Mouse (Mus musculus) spleen, postnatal 10 days (tissue): ENCODE data around the gene Actl6b.

Source experiments
- DNase-seq, 2 experiments: peaks; one replicate each; pipeline ENCODE4 v3.0.0; 2021 to 2022; ENCODE audit warnings: low spot score in 2 of 2

Gene Actl6b

GRCm38 (mm10) chr5:137553411-137553837 is at the start of gene Actl6b:
Gene Actl6b, plus strand, starts transcription at chr5:137553517.
- peak; percentile 59 to 74 for DNase-seq

GRCm38 (mm10) chr5:137504041-137504440 is 49.3 kb upstream of the Actl6b start:
- DNase-seq: peak in 1 of 2 experiments; percentile 67

DNA sequence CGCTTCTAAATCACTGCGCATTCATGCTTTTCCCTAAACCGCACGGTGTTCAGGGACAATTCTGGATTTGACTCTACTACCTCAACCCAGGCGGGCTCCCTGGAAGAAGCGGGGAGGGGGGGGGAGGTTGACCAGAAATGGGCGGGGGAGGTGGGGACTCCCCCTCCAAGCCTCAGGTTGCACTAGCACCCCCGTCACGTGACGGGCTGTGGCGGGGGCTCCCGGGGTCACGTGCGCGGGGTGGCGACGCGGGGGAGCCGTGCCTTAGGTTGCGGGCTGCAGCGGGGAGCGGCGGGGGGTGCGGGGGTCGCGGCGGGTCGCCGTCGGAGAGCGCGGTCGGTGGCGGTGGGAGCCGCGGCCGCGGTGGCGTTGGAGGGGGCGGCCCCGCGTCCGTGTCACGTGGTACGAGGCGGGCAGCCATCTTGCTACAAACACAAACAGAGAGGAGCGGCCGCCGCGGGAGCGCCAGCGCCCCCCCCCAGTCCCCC is 43.3 kb upstream of the Actl6b start:
- DNase-seq: peak; percentile 81 to 84

- DNase-seq: peak; percentile 47 to 54
Observed at GRCm38 (mm10) chr5:137510573-137511390, 42.5 kb upstream of the Actl6b start.

GRCm38 (mm10) chr5:137511706-137512105 is 41.6 kb upstream of the Actl6b start:
- DNase-seq: no peak

DNA sequence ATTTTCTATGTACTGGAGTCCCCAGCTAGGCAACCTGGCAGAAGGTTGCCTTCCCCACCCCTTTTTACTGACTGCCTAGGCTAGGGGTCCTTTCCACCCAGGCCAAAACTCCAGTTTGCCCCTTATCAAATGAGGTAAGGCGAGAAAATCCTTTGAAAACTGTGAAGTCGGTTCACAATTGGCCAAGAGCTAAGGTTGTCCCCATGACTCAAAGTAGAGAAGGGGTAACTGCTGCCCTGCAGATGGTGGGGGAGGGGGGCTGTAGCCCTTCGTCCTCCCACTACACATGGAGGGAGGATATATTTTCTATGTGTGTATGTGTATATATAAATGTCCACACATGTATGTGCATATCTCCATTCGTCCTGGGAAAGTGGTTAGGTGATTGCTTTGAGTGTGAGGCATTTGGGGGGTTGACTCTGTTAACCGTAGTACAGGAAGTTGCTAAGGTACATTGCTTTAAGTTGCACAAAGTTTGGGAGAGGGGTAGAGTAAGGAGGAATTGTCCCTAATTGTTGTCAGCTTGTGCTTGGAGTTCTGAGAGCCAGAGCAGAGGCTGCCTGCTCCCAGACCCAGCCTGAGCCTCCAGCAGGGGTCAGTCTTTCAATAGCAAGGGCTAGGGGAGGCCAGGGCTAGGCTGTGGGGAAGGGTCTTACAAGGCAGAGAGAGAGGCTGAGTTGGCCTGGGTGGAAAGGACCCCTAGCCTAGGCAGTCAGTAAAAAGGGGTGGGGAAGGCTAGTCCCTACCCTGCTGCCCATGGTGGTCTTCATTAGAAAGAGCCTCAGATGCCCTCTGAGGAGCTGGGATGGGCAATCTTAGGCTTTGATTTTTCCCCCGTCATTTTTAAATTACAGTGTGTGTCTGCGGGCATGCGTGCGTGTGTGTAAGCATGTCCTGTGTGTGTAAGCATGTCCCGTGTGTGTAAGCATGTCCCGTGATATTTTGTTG is 40.2 kb upstream of the Actl6b start:
- peak in 1 of 2 experiments; percentile 57 for DNase-seq

DNA sequence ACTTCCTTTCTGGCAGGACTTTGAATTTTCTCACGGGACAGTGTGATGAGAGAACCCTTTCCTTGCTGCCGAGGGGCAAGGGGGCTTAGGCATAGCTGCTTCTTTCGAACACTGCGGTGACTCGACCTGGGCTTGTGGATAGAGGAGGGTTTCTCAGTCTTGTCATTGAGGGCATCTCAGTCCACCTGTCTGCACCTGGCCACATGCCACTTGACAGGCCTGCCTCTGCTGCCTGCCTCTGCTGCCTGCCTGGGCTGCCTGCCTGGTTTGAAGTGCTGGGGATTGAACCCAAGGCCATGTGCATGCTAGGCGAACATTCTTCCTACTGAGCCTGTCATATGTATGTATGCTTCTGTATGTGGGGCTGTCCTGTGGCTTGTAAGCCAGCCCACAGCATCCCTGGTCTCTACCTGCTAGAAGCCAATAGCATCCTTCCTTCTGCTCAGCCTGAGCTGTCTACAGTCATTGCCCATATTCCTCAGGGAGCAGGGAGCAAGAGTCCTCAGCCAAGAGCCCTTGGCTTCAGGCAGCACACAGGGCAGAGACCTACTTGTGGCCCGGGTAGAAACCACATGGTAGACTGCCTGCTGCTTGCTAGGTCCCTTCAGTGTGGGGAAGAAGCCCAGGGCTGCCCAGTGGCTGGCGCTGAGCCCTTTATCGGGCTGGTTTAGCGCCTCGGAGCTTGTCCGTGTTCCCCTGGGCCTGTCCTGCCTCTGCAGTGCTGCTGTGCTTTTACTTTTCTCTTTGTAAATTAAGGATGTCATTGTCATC is 39.2 kb upstream of the Actl6b start:
- DNase-seq: no peak

DNA sequence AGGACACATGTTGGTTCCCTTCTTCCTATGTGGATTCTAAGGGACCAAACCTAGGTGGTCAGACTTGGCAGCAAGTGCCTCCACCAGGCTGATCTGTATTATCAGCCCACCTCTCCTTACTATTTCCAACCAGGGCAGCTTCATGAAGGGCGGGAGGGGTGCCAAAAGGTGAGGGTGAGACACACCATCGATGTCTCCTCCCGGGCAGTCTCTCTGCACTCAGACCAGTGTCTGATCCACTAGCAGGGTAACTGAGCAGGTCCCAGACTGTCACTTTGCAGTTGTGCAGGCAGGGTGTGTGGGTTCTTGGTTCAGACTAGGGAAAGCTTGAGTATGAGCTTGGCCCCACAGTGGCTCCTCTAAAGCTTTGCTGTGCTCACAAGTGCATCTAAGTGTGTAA is 38.5 kb upstream of the Actl6b start:
- no peak for DNase-seq

- peak in 1 of 2 experiments; percentile 63 for DNase-seq
Observed at GRCm38 (mm10) chr5:137518436-137518835, 34.9 kb upstream of the Actl6b start, which contains the start of gene Gigyf1. Gene Gigyf1, plus strand, starts transcription at chr5:137518548.

GRCm38 (mm10) chr5:137519691-137520550 is 33.4 kb upstream of the Actl6b start:
- DNase-seq: no peak

DNA sequence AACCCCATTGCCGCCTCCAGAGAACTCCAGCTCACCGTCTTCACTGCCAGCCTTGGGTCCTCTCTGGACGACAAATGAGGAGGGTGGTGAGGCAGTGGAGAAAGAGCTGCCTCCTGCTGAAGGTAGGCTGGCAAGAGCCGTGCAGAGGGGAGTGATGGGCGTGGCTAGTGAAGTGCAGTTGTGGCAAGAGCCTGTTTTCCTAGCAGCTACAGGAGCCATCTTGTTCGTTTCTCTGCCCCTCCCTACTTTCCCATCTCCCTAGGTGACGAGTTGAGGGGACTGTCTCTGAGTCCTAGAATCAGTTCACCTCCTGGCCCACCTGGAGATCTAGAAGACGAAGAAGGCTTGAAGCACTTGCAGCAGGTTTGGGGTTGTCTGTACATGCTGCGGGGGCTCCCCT is 31.5 kb upstream of the Actl6b start:
- no peak for DNase-seq

DNA sequence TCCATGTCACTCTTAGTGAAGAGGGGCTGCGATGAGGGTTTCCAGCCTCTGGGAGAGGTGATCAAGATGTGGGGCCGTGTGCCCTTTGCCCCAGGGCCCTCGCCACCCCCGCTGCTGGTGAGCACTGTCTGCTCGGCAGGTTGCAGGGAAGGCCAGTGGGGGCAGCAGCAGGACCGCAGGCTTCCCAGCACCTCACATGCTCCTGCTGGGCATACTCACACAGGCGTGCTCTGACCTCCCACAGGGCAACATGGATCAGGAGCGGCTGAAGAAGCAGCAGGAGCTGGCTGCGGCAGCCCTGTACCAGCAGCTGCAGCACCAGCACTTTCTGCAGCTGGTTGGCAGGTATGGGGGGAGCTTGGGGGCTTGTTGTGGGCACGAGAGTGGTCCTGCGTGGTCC is 30.6 kb upstream of the Actl6b start:
- DNase-seq: no peak

- DNase-seq: no peak
Observed at GRCm38 (mm10) chr5:137523396-137524250, 29.7 kb upstream of the Actl6b start.

DNA sequence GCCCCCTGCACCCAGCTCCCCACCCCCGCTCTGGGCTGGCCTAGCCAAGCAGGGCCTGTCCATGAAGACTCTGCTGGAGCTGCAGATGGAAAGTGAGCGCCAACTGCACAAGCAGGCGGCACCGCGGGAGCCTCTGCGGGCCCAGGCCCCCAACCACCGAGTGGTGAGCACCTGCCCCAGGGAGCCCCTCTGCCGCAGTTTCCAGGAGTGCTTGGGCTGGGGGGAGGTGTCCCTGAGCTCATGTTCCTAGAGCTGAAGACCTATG is 29.1 kb upstream of the Actl6b start:
- DNase-seq: no peak

- no peak for DNase-seq
Observed at GRCm38 (mm10) chr5:137524671-137525070, 28.6 kb upstream of the Actl6b start.

GRCm38 (mm10) chr5:137525511-137525910 is 27.8 kb upstream of the Actl6b start:
- DNase-seq: no peak

DNA sequence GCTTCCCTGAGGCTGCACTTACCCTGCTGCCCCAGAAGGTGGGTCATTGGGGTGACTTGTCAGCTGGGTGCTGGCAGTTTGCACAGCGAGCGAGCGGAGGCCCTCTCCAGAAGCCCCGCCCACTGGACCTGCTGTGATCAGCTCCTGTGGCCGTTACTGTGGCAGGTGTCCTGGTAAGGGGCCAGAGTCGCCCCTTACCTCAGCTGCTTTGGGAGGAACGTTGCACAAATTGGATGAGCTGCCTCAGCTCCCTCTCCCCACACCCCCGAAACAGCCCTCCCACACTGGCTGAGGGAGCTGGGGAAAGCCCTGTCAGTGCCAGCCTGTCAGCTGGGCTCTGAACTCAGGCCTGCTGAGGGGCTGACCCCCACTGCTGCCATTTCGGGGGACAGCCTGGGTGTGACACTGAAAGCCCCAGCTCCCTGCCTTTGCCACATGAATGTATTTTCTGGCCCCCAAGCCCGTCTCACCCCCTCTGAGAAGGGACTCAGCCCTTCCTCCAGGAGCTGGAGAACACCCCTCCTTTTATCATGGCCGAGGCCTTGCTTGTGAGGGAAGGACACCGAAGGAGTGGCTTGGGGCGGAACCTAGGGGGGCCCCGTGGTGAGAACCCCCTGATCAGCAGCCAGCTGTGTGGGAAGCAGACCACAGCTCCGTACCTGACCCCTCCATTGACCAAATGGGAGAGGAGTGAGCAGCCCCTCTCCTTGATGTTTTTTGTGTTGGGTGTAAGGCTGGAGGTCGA is 27.0 kb upstream of the Actl6b start:
- peak in 1 of 2 experiments; percentile 72 for DNase-seq

GRCm38 (mm10) chr5:137527413-137527812 is 25.9 kb upstream of the Actl6b start:
- DNase-seq: no peak
